In genomic region chr3:109578347-109578746, GRCm38 (mm10) we compare ENCODE assay signal across 22 mouse cellular contexts.
DNase-seq lines count a peak whose midpoint lies in the region; ATAC-seq and TF ChIP-seq lines count a peak whose summit lies in the region.
"Had no signal": no experiment of that assay in that cellular context is flagged by ENCODE, and none has a peak within 500 bp of the region (broad histone marks: within the 10 kb centered on the region; RNA-seq: fewer than 3 reads in every experiment).

No protein-coding gene starts in this region.

- no peak overlapping the region for H3K9ac ChIP-seq in midbrain, embryonic 11.5 days (ENCODE audit: low read length)
- H3K9ac ChIP-seq in midbrain, postnatal 0 days (replicated peaks; ENCODE audit: low read length, poor library complexity, severe bottlenecking): no peak overlapping the region
- no peak overlapping the region for H3K9ac ChIP-seq in kidney, embryonic 15.5 days
- no peak overlapping the region for H3K9ac ChIP-seq in heart, adult 2 months (ENCODE audit: low read depth, low read length)
- H3K9ac ChIP-seq: heart, embryonic 15.5 days; liver, embryonic 13.5 days; lung, embryonic 15.5 days had no signal

- no peak for TF ChIP-seq CTCF in midbrain, postnatal 0 days (IDR thresholded peaks at IDR 0.05)
- TF ChIP-seq CTCF in heart, adult 2 months (IDR thresholded peaks at IDR 0.05): no peak

- no peak for TF ChIP-seq POLR2A in heart, adult 2 months (IDR thresholded peaks at IDR 0.05; ENCODE audit: insufficient read depth, low read depth, low read length)

- H3K9me3 ChIP-seq in midbrain, embryonic 11.5 days (ENCODE audit: control insufficient read depth, low read length): no peaks in the 10 kb centered on the region
- no peaks in the 10 kb centered on the region for H3K9me3 ChIP-seq in midbrain, postnatal 0 days (ENCODE audit: low read length)
- H3K9me3 ChIP-seq in kidney, embryonic 15.5 days (replicated peaks): no peaks in the 10 kb centered on the region
- H3K9me3 ChIP-seq: heart, embryonic 15.5 days; hindbrain, embryonic 10.5 days; limb, embryonic 10.5 days; liver, embryonic 13.5 days; lung, embryonic 15.5 days; midbrain, embryonic 10.5 days had no signal

- H3K4me2 ChIP-seq in midbrain, embryonic 11.5 days: no peak overlapping the region
- H3K4me2 ChIP-seq in midbrain, postnatal 0 days (ENCODE audit: low read depth, low read length, poor library complexity, severe bottlenecking): no peak overlapping the region
- no peak overlapping the region for H3K4me2 ChIP-seq in kidney, embryonic 15.5 days
- H3K4me2 ChIP-seq: heart, embryonic 15.5 days; liver, embryonic 13.5 days; lung, embryonic 15.5 days had no signal

- DNase-seq in midbrain, embryonic 11.5 days (ENCODE audit: low spot score, missing footprints): peak; percentile 21
- DNase-seq in midbrain, postnatal 0 days (ENCODE audit: low spot score): no peak
- peak; percentile 10 to 40 for DNase-seq in kidney, postnatal 4 days
- no peak for DNase-seq in right cerebral cortex, postnatal 4 days
- no peak for DNase-seq in heart, adult 2 months
- no peak for DNase-seq in left cerebral cortex, postnatal 36 days (ENCODE audit: low spot score in 2 of 2)
- DNase-seq in urinary bladder, adult 2 months (ENCODE audit: low spot score): no peak
- DNase-seq: B cell, adult 2 months; cerebellum, adult 18-20 months; gastrocnemius, postnatal 14 days; heart, adult 18-20 months; liver, embryonic 13.5 days had no signal

- no peaks in the 10 kb centered on the region for H3K36me3 ChIP-seq in midbrain, embryonic 11.5 days (ENCODE audit: control insufficient read depth, insufficient read depth, low read length)
- no peaks in the 10 kb centered on the region for H3K36me3 ChIP-seq in midbrain, postnatal 0 days (ENCODE audit: insufficient read depth, low read length)
- no peaks in the 10 kb centered on the region for H3K36me3 ChIP-seq in kidney, embryonic 15.5 days
- H3K36me3 ChIP-seq in heart, adult 2 months (ENCODE audit: control insufficient read depth, insufficient read depth, low read length): no peaks in the 10 kb centered on the region
- H3K36me3 ChIP-seq: heart, embryonic 15.5 days; hindbrain, embryonic 10.5 days; limb, embryonic 10.5 days; liver, embryonic 13.5 days; lung, embryonic 15.5 days; midbrain, embryonic 10.5 days had no signal

- no peak overlapping the region for H3K4me3 ChIP-seq in midbrain, embryonic 11.5 days (ENCODE audit: low read depth, low read length)
- H3K4me3 ChIP-seq in midbrain, postnatal 0 days (ENCODE audit: low read depth, low read length): no peak overlapping the region
- H3K4me3 ChIP-seq in kidney, embryonic 15.5 days (replicated peaks): no peak overlapping the region
- H3K4me3 ChIP-seq in heart, adult 2 months: no peak overlapping the region
- H3K4me3 ChIP-seq: heart, embryonic 15.5 days; hindbrain, embryonic 10.5 days; left cerebral cortex, adult 2 months; limb, embryonic 10.5 days; liver, embryonic 13.5 days; lung, embryonic 15.5 days; midbrain, embryonic 10.5 days had no signal

- H3K4me1 ChIP-seq in midbrain, embryonic 11.5 days (ENCODE audit: control insufficient read depth, insufficient read depth, low read length): no peaks in the 10 kb centered on the region
- no peaks in the 10 kb centered on the region for H3K4me1 ChIP-seq in midbrain, postnatal 0 days (ENCODE audit: insufficient read depth, low read length)
- 0 out of 2 replicates have a peak, but pooled peaks cover 8% of the 10 kb centered on the region for H3K4me1 ChIP-seq in kidney, embryonic 15.5 days
- H3K4me1 ChIP-seq in heart, adult 2 months (ENCODE audit: control insufficient read depth, insufficient read depth, low read length): no peaks in the 10 kb centered on the region
- H3K4me1 ChIP-seq: heart, embryonic 15.5 days; hindbrain, embryonic 10.5 days; limb, embryonic 10.5 days; liver, embryonic 13.5 days; lung, embryonic 15.5 days; midbrain, embryonic 10.5 days had no signal

- no peak for TF ChIP-seq EP300 in heart, adult 2 months (IDR thresholded peaks at IDR 0.05; ENCODE audit: insufficient read depth, low read depth, low read length)

- H3K27ac ChIP-seq in midbrain, embryonic 11.5 days (ENCODE audit: low read depth, low read length): no peak overlapping the region
- no peak overlapping the region for H3K27ac ChIP-seq in midbrain, postnatal 0 days (ENCODE audit: low read depth, low read length)
- H3K27ac ChIP-seq in kidney, embryonic 15.5 days: peak overlapping the region; percentile 20
- H3K27ac ChIP-seq in heart, adult 2 months: no peak overlapping the region
- H3K27ac ChIP-seq: heart, embryonic 15.5 days; hindbrain, embryonic 10.5 days; hindbrain, postnatal 0 days; left cerebral cortex, adult 2 months; limb, embryonic 10.5 days; liver, embryonic 13.5 days; lung, embryonic 15.5 days; macrophage; midbrain, embryonic 10.5 days had no signal

- no peak for ATAC-seq in midbrain, embryonic 11.5 days (ENCODE audit: low FRiP score)
- no peak for ATAC-seq in midbrain, postnatal 0 days (ENCODE audit: low FRiP score)
- ATAC-seq in kidney, embryonic 15.5 days (replicated peaks; ENCODE audit: low FRiP score): peak; percentile 67
- ATAC-seq: forebrain, embryonic 14.5 days; hindbrain, postnatal 0 days had no signal

- H3K27me3 ChIP-seq in midbrain, embryonic 11.5 days (ENCODE audit: control insufficient read depth, insufficient read depth, low read length): no peaks in the 10 kb centered on the region
- no peaks in the 10 kb centered on the region for H3K27me3 ChIP-seq in midbrain, postnatal 0 days (ENCODE audit: insufficient read depth, low read length)
- no peaks in the 10 kb centered on the region for H3K27me3 ChIP-seq in kidney, embryonic 15.5 days
- no peaks in the 10 kb centered on the region for H3K27me3 ChIP-seq in heart, adult 2 months (ENCODE audit: control insufficient read depth, insufficient read depth, low read length)
- H3K27me3 ChIP-seq: heart, embryonic 15.5 days; liver, embryonic 13.5 days; lung, embryonic 15.5 days had no signal

- H3K79me2 ChIP-seq in heart, adult 2 months (replicated peaks; ENCODE audit: control insufficient read depth, insufficient read depth, low read length): no peaks in the 10 kb centered on the region

- WGBS in midbrain, embryonic 11.5 days: 78% methylated on average over 3 of the region's 3 CpGs
- WGBS in midbrain, postnatal 0 days: 93% methylated on average over 3 of the region's 3 CpGs
- WGBS in kidney, embryonic 15.5 days: 56% methylated on average over 3 of the region's 3 CpGs
- WGBS in heart, adult 2 months: 93% methylated on average over 3 of the region's 3 CpGs

- intact Hi-C loops in heart, adult 2 months (cut with DNase I): no loop called here
- intact Hi-C loops in left cerebral cortex, postnatal 36 days (cut with DNase I): no loop called here

Comparison
In these comparisons a context has a peak if more than half of its experiments do, and no peak if none do; other contexts are left out.
1. DNase-seq: peak in midbrain, embryonic 11.5 days (single experiment) and kidney, postnatal 4 days (2 of 2); none in midbrain, postnatal 0 days (single experiment), right cerebral cortex, postnatal 4 days (single experiment), heart, adult 2 months (0 of 2), left cerebral cortex, postnatal 36 days (0 of 2) and urinary bladder, adult 2 months (single experiment).